Mouse (Mus musculus) thymus, adult 2 months (tissue): ENCODE results near the gene Lcmt1.

Experiments used
- CTCF ChIP-seq: fragments of 200-500 bp; IDR thresholded peaks from 2 replicates; pipeline ENCODE4 v1.5.1; 2012; ENCODE audit warnings: mild to moderate bottlenecking, control low read depth, low read length, moderate library complexity, borderline replicate concordance; ENCODE audit not compliant: control insufficient read depth, poor library complexity, insufficient read depth; ENCODE audit errors: extremely low read depth
- POLR2A ChIP-seq: fragments of 200-500 bp; IDR thresholded peaks from 2 replicates; pipeline ENCODE4 v1.6.1; 2012; ENCODE audit warnings: mild to moderate bottlenecking, low read length, control low read depth, moderate library complexity; ENCODE audit not compliant: control insufficient read depth, poor library complexity, insufficient read depth; ENCODE audit errors: extremely low read depth

GRCm38 (mm10) chr7:123344079-123344780 lies 25.4 kb upstream of the Lcmt1 start:
- TF ChIP-seq POLR2A (no peak), CTCF (no peak)
